Mouse (Mus musculus) hindbrain, embryonic 11.5 days (tissue): ENCODE measurements at regions not wholly inside any gene's neighbourhood (a gene's known extent, or its start where the extent isn't known, plus 50 kb on each side); places are given as distances from the start of the nearest gene placed in this dataset.

Experiments
- ATAC-seq: fragments of 200-750 bp; cut with Nextera tagmentation; 2 replicates; pipeline ENCODE4 v1.8.0; 2017; ENCODE audit warnings: mild to moderate bottlenecking, moderate TSS enrichment, moderate library complexity; ENCODE audit not compliant: low FRiP score
- DNase-seq: peaks from one replicate; pipeline ENCODE4 v3.0.0-alpha.2; 2015; ENCODE audit warnings: low spot score
- H3K27ac ChIP-seq: fragments of 300-500 bp; sonication (generic); 2 replicates; pipeline ENCODE4 v1.5.1; 2014; ENCODE audit warnings: mild to moderate bottlenecking, low read depth, low read length
- H3K27me3 ChIP-seq: fragments of 300-500 bp; sonication (generic); 2 replicates; pipeline ENCODE4 v1.6.1; 2014; ENCODE audit warnings: mild to moderate bottlenecking, low read length, moderate library complexity, mixed read lengths; ENCODE audit not compliant: control insufficient read depth, insufficient read depth
- H3K36me3 ChIP-seq: fragments of 300-500 bp; sonication (generic); 2 replicates; pipeline ENCODE4 v1.6.1; 2014; ENCODE audit warnings: mild to moderate bottlenecking, low read length, moderate library complexity, mixed read lengths; ENCODE audit not compliant: control insufficient read depth, insufficient read depth
- H3K4me1 ChIP-seq: fragments of 300-500 bp; sonication (generic); replicated peaks from 2 replicates; pipeline ENCODE4 v1.6.1; 2014; ENCODE audit warnings: low read length, mixed read lengths; ENCODE audit not compliant: control insufficient read depth, insufficient read depth
- H3K4me2 ChIP-seq: fragments of 300-500 bp; sonication (generic); replicated peaks from 2 replicates; pipeline ENCODE4 v1.6.1; 2014; ENCODE audit warnings: mild to moderate bottlenecking, low read depth, low read length
- H3K4me3 ChIP-seq: fragments of 300-500 bp; sonication (generic); 2 replicates; pipeline ENCODE4 v1.5.1; 2014; ENCODE audit warnings: low read depth, low read length
- H3K9ac ChIP-seq: fragments of 300-500 bp; sonication (generic); 2 replicates; pipeline ENCODE4 v1.6.1; 2014; ENCODE audit warnings: low read depth, low read length
- H3K9me3 ChIP-seq: fragments of 300-500 bp; sonication (generic); 2 replicates; pipeline ENCODE4 v1.6.1; 2016; ENCODE audit warnings: low read length; ENCODE audit not compliant: control insufficient read depth
- WGBS: fragments of 180-500 bp; shearing (Covaris S2); extraction: QIAGEN DNeasy Blood & Tissue Kit; methylation state at CpG from one replicate; pipeline ENCODE4 v1.1.7; 2014; 5-methylcytosine and 5-hydroxymethylcytosine counted together

DNA sequence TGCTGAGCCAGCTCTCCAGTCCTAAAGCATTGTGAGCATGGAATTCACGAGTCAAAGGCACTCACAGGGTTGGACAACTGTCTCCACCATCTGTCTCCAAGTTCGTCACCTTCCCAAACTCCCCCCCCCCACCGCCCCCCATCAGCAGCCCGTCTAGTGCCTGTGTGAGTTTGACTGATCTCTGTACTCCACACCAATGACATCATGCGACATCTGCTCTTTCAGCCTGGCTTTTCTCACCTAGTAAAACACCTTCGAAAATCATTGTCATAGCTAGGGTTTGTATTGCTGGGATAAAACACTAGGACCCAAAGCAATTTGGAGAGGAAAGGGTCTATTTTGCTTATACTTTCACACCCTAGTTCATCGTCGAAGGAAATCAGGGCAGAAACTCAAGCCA lies 272.1 kb upstream of the Runx1 start:
- Histone ChIP-seq H3K4me3 (no peak overlapping the region), H3K27ac (no peak overlapping the region), H3K9me3 (no peaks in the 10 kb centered on the region), H3K27me3 (no peaks in the 10 kb centered on the region), H3K4me2 (no peak overlapping the region), H3K9ac (no peak overlapping the region), H3K4me1 (no peaks in the 10 kb centered on the region), H3K36me3 (no peaks in the 10 kb centered on the region)
- DNase-seq = no peak
- WGBS = 80% methylated on average over 8 of the region's 8 CpGs
- no peak for ATAC-seq

DNA sequence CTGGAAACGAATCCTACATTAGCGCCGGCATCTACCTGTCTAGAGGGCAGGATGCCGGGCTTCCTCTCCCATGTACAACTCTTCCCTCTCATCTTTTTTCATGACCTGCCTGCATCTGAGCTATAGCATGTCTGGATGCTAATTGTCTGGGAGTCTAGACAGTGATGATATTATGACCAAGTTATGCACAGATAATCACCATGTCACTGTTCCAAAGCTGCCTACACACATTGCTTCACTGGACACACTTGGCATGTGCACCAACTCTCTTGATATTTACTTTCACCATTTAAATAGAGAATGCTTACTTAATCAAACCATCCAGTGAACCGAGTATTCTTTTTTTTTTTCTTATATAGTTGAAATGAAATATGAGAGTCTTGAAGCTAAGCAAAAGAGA lies 270.2 kb upstream of the Runx1 start:
- Histone ChIP-seq H3K9ac (no peak overlapping the region), H3K36me3 (no peaks in the 10 kb centered on the region), H3K4me1 (no peaks in the 10 kb centered on the region), H3K4me3 (no peak overlapping the region), H3K9me3 (no peaks in the 10 kb centered on the region), H3K27ac (no peak overlapping the region), H3K4me2 (no peak overlapping the region), H3K27me3 (no peaks in the 10 kb centered on the region)
- DNase-seq (no peak), ATAC-seq (no peak)
- WGBS = 92% methylated on average over 5 of the region's 5 CpGs

DNA sequence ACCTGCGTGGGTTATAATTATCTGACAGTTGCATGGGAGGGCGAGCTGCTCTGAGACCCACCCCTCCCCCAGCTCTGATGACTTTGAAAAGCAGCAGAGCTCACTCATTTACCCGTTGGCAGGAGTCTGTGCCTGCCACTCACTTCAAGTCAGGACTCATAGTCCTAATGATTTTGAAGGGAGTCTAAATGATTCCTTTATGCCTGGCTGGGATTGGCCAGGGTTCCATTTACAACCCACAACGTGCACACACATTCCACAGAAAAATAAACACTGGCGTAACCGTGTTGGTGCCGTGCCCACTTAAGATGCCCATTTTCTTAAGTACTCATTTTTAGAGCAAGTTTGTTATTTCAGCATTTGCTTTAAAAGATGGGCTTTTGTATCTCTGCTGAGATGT lies 266.8 kb upstream of the Runx1 start:
- H3K27ac ChIP-seq = no peak overlapping the region
- no peaks in the 10 kb centered on the region for H3K36me3 ChIP-seq
- H3K4me3 ChIP-seq = no peak overlapping the region
- H3K9me3 ChIP-seq = no peaks in the 10 kb centered on the region
- H3K9ac ChIP-seq = no peak overlapping the region
- ATAC-seq (no peak), DNase-seq (no peak)
- no peaks in the 10 kb centered on the region for H3K4me1 ChIP-seq
- H3K27me3 ChIP-seq = no peaks in the 10 kb centered on the region
- WGBS = 71% methylated on average over 7 of the region's 7 CpGs
- H3K4me2 ChIP-seq = no peak overlapping the region

GRCm38 (mm10) chr16:93085227-93085883 lies 259.4 kb upstream of the Runx1 start:
- Histone ChIP-seq H3K27me3 (no peaks in the 10 kb centered on the region), H3K4me1 (no peaks in the 10 kb centered on the region), H3K9me3 (no peaks in the 10 kb centered on the region), H3K4me2 (no peak overlapping the region), H3K9ac (no peak overlapping the region), H3K36me3 (no peaks in the 10 kb centered on the region), H3K4me3 (no peak overlapping the region), H3K27ac (no peak overlapping the region)
- WGBS = 93% methylated on average over 10 of the region's 10 CpGs
- no peak for DNase-seq
- ATAC-seq = no peak

- no peaks in the 10 kb centered on the region for H3K4me1 ChIP-seq
- 84% methylated on average over 2 of the region's 2 CpGs for WGBS
- DNase-seq (no peak), ATAC-seq (no peak)
- H3K4me3 ChIP-seq = no peak overlapping the region
- H3K36me3 ChIP-seq = no peaks in the 10 kb centered on the region
- H3K27me3 ChIP-seq = no peaks in the 10 kb centered on the region
- H3K9ac ChIP-seq = no peak overlapping the region
- H3K27ac ChIP-seq = no peak overlapping the region
- H3K4me2 ChIP-seq = no peak overlapping the region
- H3K9me3 ChIP-seq = no peaks in the 10 kb centered on the region
These were observed 257.8 kb upstream of the Runx1 start for GRCm38 (mm10) chr16:93083756-93084155.

DNA sequence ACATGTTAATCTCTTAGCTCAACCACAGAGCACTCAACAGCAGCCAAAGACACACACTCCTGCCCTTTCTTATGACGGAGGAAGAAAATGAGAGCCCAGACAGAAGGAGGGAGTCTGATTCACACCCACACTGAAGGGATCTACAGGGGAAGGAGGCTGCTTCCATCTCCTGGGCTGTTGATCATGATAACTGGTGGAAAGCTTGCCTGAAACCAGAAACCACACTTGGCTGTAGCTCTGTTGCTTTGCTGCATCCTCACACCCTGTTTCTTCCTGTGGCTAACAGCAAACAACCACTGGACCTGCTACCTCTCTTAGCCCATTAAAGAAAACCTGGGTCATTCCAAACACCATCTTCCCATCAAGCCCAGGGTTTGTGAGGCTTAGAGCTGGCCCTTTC lies 257.2 kb upstream of the Runx1 start:
- no peaks in the 10 kb centered on the region for H3K4me1 ChIP-seq
- no peaks in the 10 kb centered on the region for H3K9me3 ChIP-seq
- H3K27me3 ChIP-seq = no peaks in the 10 kb centered on the region
- H3K4me3 ChIP-seq = no peak overlapping the region
- no peak overlapping the region for H3K9ac ChIP-seq
- no peak overlapping the region for H3K4me2 ChIP-seq
- no peak overlapping the region for H3K27ac ChIP-seq
- 86% methylated on average over 1 of the region's 1 CpGs for WGBS
- H3K36me3 ChIP-seq = no peaks in the 10 kb centered on the region
- DNase-seq (no peak), ATAC-seq (no peak)

- H3K9ac ChIP-seq = no peak overlapping the region
- no peak for DNase-seq
These were observed 255.6 kb upstream of the Runx1 start for GRCm38 (mm10) chr16:93081533-93081932.

DNA sequence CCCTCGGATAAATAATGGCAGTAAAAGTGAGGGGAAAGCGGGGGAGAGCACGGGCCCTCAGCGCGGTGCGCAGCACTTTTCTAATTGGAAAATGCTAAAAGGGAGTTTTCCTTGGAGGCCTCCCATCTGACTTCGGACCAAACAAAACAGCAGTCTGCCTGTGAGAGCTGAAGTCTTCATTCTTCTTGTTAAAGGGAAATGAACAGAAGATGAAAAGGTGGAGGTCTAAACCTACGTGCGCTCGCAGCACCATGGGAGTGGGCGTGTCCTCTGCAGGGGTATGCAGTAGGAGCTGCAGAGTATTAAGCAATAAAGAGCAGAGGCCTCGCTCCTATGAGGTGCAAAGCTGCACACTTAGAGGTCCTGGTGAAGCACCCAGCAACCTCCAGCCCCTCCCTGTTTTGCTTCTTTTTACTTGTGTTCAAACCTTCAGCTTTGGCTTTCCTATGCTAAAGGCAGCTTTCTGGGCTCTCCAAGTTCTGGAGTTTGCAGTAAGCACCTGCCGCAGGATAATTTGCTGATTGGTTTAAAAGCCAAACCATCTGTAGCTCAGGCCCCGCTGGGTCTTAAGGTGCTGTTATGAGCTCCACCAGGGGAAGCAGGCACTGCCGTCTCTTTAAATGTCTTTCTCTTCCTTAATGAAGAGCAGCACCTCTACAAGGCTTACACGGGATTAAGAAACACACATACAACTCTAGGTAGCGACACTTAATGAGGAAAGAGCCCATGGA lies 253.9 kb upstream of the Runx1 start:
- Histone ChIP-seq H3K4me2 (no peak overlapping the region), H3K36me3 (no peaks in the 10 kb centered on the region), H3K9me3 (no peaks in the 10 kb centered on the region), H3K4me1 (no peaks in the 10 kb centered on the region), H3K27ac (no peak overlapping the region), H3K9ac (no peak overlapping the region), H3K4me3 (no peak overlapping the region), H3K27me3 (no peaks in the 10 kb centered on the region)
- DNase-seq (peak; percentile 11), ATAC-seq (no peak)
- 52% methylated on average over 17 of the region's 17 CpGs for WGBS

More at GRCm38 (mm10) chr16:93081533-93081932, 255.6 kb upstream of the Runx1 start:
- WGBS = 93% methylated on average over 2 of the region's 2 CpGs
- no peaks in the 10 kb centered on the region for H3K9me3 ChIP-seq
- no peak overlapping the region for H3K4me2 ChIP-seq
- H3K27me3 ChIP-seq = no peaks in the 10 kb centered on the region
- H3K4me3 ChIP-seq = no peak overlapping the region
- no peaks in the 10 kb centered on the region for H3K36me3 ChIP-seq
- H3K4me1 ChIP-seq = no peaks in the 10 kb centered on the region
- no peak overlapping the region for H3K27ac ChIP-seq
- no peak for ATAC-seq

DNA sequence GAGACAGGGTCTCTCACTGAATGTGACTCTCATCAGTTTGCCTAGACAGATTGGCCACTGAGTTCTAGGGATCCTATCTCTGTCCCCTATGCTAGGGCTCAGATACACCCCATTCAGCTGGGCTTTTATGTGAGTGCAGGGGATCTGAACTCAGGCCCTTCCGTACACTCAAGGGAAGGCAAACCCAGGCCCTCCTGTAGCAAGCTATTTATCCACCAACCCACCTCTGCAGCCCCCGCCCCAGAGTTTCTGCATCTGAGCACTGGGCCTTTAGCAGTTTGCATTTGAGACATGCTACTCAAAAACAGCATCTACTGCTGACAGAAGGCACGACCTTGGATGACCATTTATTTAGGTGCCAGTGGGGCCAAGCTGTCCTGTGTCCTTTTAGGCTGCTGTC lies 253.0 kb upstream of the Runx1 start:
- H3K27me3 ChIP-seq = no peaks in the 10 kb centered on the region
- H3K4me2 ChIP-seq = no peak overlapping the region
- no peak overlapping the region for H3K9ac ChIP-seq
- ATAC-seq (no peak), DNase-seq (no peak)
- no peaks in the 10 kb centered on the region for H3K9me3 ChIP-seq
- no peaks in the 10 kb centered on the region for H3K36me3 ChIP-seq
- H3K4me3 ChIP-seq = no peak overlapping the region
- H3K27ac ChIP-seq = no peak overlapping the region
- no peaks in the 10 kb centered on the region for H3K4me1 ChIP-seq
- 80% methylated on average over 3 of the region's 3 CpGs for WGBS
